Mouse (Mus musculus): ENCODE measurements around the gene Fgfr2. TPM values are rescaled to one million over a fixed set of nuclear protein-coding genes. Genes with fewer than 3 reads are reported as not detected.

Fgfr2 gene
- polyA plus RNA-seq, 1 experiment from 2014 or later = 169 TPM

DNA sequence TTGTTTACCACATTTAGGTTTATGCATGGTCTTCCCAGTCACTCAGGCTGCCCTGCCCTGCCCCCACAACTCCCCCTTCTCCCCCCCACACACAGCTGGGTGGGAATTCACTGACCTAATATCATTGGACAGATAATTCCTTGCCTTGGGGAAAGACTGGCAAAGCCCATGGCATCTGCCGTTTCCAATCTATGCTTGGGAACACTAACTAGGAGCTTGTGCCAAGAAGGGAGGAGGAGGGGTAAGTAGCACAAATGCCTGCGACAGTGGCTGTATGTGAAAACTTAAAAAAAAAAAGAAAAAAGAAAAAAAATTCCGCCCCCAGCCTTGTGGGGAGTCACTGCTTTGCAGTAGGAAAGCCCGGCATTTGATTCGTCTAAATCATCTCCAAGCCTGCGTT lies 56.4 kb downstream of the Fgfr2 start:
- Histone ChIP-seq H3K4me3 (ENCODE audit: low read depth, low read length) (no peak overlapping the region), H3K9ac (replicated peaks; ENCODE audit: low read depth, low read length) (no peak overlapping the region), H3K36me3 (ENCODE audit: control insufficient read depth, insufficient read depth, low read length) (peaks cover 20% of the 10 kb centered on the region), H3K27ac (ENCODE audit: low read length) (no peak overlapping the region), H3K9me3 (ENCODE audit: control insufficient read depth, low read depth, low read length) (no peaks in the 10 kb centered on the region), H3K4me2 (replicated peaks; ENCODE audit: low read depth, low read length) (no peak overlapping the region), H3K27me3 (ENCODE audit: control insufficient read depth, insufficient read depth, low read length) (no peaks in the 10 kb centered on the region), H3K4me1 (ENCODE audit: control insufficient read depth, insufficient read depth, low read length) (no peaks in the 10 kb centered on the region)
- no peak for ATAC-seq (ENCODE audit: insufficient number of reproducible peaks, insufficient read depth, low FRiP score, low read depth)
- 61% methylated on average over 6 of the region's 6 CpGs for WGBS

DNA sequence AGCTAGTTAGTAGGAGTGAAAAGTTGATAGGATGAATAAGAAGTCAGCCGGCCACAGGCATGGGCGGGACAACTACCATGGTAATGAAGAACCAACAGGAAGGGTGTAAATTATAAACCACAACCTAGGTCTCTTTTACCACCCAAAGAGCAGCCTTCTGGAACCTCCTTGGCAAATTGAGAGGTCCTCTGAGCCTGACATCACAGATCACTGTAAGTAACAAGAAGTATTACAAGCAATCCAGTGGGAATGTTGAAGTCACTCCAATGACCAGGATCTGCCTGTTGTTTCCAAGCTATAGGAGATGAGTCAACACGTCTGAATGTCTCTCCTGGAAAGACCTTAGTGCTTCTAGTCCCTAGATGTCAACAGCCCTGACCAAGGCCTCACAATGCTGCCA lies 61.1 kb downstream of the Fgfr2 start:
- H3K27ac ChIP-seq (ENCODE audit: low read length) = no peak overlapping the region
- no peak for ATAC-seq (ENCODE audit: insufficient number of reproducible peaks, insufficient read depth, low FRiP score, low read depth)
- 83% methylated on average over 3 of the region's 3 CpGs for WGBS
- H3K4me3 ChIP-seq (ENCODE audit: low read depth, low read length) = no peak overlapping the region
- H3K9me3 ChIP-seq (ENCODE audit: control insufficient read depth, low read depth, low read length) = no peaks in the 10 kb centered on the region
- H3K27me3 ChIP-seq (ENCODE audit: control insufficient read depth, insufficient read depth, low read length) = no peaks in the 10 kb centered on the region
- H3K4me1 ChIP-seq (ENCODE audit: control insufficient read depth, insufficient read depth, low read length) = peaks cover 15% of the 10 kb centered on the region
- peaks cover 6% of the 10 kb centered on the region for H3K36me3 ChIP-seq (ENCODE audit: control insufficient read depth, insufficient read depth, low read length)
- H3K4me2 ChIP-seq (replicated peaks; ENCODE audit: low read depth, low read length) = no peak overlapping the region
- H3K9ac ChIP-seq (replicated peaks; ENCODE audit: low read depth, low read length) = no peak overlapping the region

DNA sequence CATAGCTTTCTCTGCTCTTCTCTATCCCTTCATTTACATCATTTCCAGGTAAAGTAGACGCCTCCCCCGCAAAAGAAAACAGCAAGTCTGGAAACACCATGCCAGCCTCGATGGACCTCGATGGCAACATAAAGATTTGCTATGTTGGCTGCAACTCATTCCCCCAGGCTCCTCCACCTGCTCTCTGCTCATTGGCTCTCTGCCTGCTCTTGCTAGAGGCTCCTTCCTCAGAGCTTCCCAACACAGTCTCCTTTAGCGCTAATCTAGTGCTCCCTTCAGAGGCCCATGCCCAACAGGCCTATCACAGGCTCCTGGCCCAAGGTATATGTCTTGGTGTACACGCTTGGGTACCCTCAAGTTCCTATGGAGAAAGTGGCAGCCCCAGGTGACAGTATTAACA lies 63.0 kb downstream of the Fgfr2 start:
- Histone ChIP-seq H3K27me3 (ENCODE audit: control insufficient read depth, insufficient read depth, low read length) (no peaks in the 10 kb centered on the region), H3K9ac (replicated peaks; ENCODE audit: low read depth, low read length) (no peak overlapping the region), H3K36me3 (ENCODE audit: control insufficient read depth, insufficient read depth, low read length) (peaks cover 6% of the 10 kb centered on the region), H3K4me3 (ENCODE audit: low read depth, low read length) (no peak overlapping the region), H3K9me3 (ENCODE audit: control insufficient read depth, low read depth, low read length) (no peaks in the 10 kb centered on the region), H3K27ac (ENCODE audit: low read length) (no peak overlapping the region), H3K4me1 (ENCODE audit: control insufficient read depth, insufficient read depth, low read length) (peaks cover 15% of the 10 kb centered on the region), H3K4me2 (replicated peaks; ENCODE audit: low read depth, low read length) (no peak overlapping the region)
- WGBS = 90% methylated on average over 6 of the region's 6 CpGs
- ATAC-seq (ENCODE audit: insufficient number of reproducible peaks, insufficient read depth, low FRiP score, low read depth) = no peak

DNA sequence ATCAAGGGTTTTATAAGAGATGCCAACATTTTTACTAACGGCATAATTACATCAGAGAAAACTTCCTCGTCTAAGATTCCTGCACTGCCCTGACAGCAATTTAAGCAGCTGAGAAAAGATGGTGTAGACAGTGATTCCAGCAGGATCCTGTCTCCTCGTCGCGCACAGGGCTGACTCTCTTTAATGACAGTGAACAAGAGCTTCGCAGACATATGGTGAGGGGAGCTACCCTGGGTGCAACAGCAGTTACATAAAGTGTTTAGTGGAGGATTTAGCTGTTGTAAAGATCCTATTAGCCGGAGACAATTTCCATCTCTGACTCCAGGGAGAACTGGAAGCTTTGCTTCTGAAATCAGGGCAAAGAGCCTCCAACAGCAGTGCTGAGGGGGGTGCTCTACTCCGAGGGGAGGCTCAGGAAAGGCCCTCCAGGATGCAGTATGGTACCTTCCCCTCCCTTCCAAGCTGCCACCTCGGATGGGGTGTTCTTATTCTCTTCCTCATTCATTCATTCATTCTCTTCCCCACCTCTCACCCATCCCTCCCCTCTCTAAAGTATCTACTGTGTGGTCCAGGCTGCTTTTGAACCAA lies 63.5 kb downstream of the Fgfr2 start:
- H3K27ac ChIP-seq (ENCODE audit: low read length) = no peak overlapping the region
- ATAC-seq (ENCODE audit: insufficient number of reproducible peaks, insufficient read depth, low FRiP score, low read depth) = no peak
- H3K4me1 ChIP-seq (ENCODE audit: control insufficient read depth, insufficient read depth, low read length) = peaks cover 15% of the 10 kb centered on the region
- H3K9ac ChIP-seq (replicated peaks; ENCODE audit: low read depth, low read length) = no peak overlapping the region
- H3K27me3 ChIP-seq (ENCODE audit: control insufficient read depth, insufficient read depth, low read length) = no peaks in the 10 kb centered on the region
- no peak overlapping the region for H3K4me3 ChIP-seq (ENCODE audit: low read depth, low read length)
- no peaks in the 10 kb centered on the region for H3K9me3 ChIP-seq (ENCODE audit: control insufficient read depth, low read depth, low read length)
- no peak overlapping the region for H3K4me2 ChIP-seq (replicated peaks; ENCODE audit: low read depth, low read length)
- WGBS = 54% methylated on average over 9 of the region's 9 CpGs
- peaks cover 6% of the 10 kb centered on the region for H3K36me3 ChIP-seq (ENCODE audit: control insufficient read depth, insufficient read depth, low read length)

DNA sequence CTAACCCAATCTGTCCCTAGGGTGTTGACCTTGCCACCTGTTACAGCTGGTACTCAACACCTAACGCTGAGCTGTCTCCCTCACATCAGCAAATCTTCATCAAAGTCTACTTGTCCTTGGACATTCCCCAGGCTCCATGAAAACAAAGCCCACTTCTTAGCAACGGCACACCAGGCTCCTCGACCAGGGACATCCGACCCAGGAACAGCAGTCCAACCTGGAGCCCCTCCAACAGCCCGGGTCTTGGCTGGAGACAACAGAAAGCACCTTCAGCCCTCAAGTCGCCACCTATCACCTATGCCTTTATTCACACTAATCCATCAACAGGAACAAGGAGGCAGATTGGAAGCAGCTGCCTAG lies 64.0 kb downstream of the Fgfr2 start:
- Histone ChIP-seq H3K27me3 (ENCODE audit: control insufficient read depth, insufficient read depth, low read length) (no peaks in the 10 kb centered on the region), H3K9me3 (ENCODE audit: control insufficient read depth, low read depth, low read length) (no peaks in the 10 kb centered on the region), H3K27ac (ENCODE audit: low read length) (no peak overlapping the region), H3K4me2 (replicated peaks; ENCODE audit: low read depth, low read length) (no peak overlapping the region), H3K36me3 (ENCODE audit: control insufficient read depth, insufficient read depth, low read length) (peaks cover 1% of the 10 kb centered on the region; the same call in 1 of the 2 replicates), H3K4me1 (ENCODE audit: control insufficient read depth, insufficient read depth, low read length) (peaks cover 15% of the 10 kb centered on the region), H3K9ac (replicated peaks; ENCODE audit: low read depth, low read length) (no peak overlapping the region), H3K4me3 (ENCODE audit: low read depth, low read length) (no peak overlapping the region)
- WGBS = 60% methylated on average over 6 of the region's 6 CpGs
- no peak for ATAC-seq (ENCODE audit: insufficient number of reproducible peaks, insufficient read depth, low FRiP score, low read depth)

DNA sequence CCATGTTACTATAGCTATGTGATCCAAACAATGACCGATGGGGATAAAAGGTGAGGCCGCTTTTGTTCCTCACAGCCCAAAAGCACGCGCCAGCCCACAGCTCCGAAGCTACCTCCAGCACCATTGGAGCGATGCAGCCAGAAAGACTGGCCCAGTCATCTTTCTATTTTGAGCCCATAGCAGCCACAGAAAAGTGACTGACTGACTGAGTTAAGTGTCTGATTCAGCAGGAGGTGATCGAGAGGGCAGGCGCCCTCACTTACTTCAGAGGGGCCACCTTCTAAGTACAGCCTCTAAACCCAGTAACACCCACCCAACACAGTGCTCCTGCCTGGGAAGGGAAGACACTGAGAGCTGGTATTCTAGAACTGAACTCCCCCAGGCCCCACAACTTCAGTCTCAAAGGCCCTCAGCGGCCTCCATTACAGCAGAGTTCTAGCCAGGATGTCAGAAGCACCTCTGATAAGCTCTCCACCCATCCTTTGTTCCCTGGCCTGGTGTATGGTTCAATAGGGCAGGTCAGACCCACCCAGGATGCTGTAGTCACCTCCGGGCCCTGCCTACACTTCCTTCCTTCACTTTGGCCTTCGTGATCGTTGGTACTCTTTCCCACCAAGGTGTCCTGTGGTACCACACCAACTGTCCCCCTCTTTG lies 64.5 kb downstream of the Fgfr2 start:
- H3K27ac ChIP-seq (ENCODE audit: low read length) = no peak overlapping the region
- 86% methylated on average over 12 of the region's 12 CpGs for WGBS
- no peak for ATAC-seq (ENCODE audit: insufficient number of reproducible peaks, insufficient read depth, low FRiP score, low read depth)

DNA sequence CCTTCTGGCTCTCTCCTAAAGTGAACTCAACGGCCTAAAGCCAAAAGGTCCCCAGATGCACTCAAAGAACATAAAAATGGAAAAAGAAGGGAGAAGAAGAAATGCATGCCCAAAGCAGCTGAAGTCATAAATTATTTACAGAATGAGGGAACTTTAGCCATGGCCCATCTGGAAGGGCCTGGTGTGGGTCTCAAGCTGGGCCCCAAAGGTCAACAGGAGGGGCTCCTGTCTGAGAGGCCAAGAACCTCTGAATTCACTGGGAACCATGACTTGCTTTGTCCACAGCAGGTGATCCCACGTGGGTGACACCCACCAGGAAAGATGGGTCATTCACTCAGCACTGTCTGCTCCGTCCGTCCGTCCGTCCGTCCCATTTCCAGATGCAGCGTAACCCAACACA lies 66.2 kb downstream of the Fgfr2 start:
- WGBS = 92% methylated on average over 8 of the region's 8 CpGs
- Histone ChIP-seq H3K36me3 (ENCODE audit: control insufficient read depth, insufficient read depth, low read length) (no peaks in the 10 kb centered on the region; the same call in 1 of the 2 replicates), H3K4me1 (ENCODE audit: control insufficient read depth, insufficient read depth, low read length) (peaks cover 26% of the 10 kb centered on the region), H3K27me3 (ENCODE audit: control insufficient read depth, insufficient read depth, low read length) (no peaks in the 10 kb centered on the region), H3K4me3 (ENCODE audit: low read depth, low read length) (no peak overlapping the region), H3K9ac (replicated peaks; ENCODE audit: low read depth, low read length) (no peak overlapping the region), H3K27ac (ENCODE audit: low read length) (no peak overlapping the region), H3K4me2 (replicated peaks; ENCODE audit: low read depth, low read length) (no peak overlapping the region), H3K9me3 (ENCODE audit: control insufficient read depth, low read depth, low read length) (no peaks in the 10 kb centered on the region)
- no peak for ATAC-seq (ENCODE audit: insufficient number of reproducible peaks, insufficient read depth, low FRiP score, low read depth)

More for the DNA sequence above, 64.5 kb downstream of the Fgfr2 start:
- Histone ChIP-seq H3K4me3 (ENCODE audit: low read depth, low read length) (no peak overlapping the region), H3K9me3 (ENCODE audit: control insufficient read depth, low read depth, low read length) (no peaks in the 10 kb centered on the region), H3K36me3 (ENCODE audit: control insufficient read depth, insufficient read depth, low read length) (no peaks in the 10 kb centered on the region; the same call in 1 of the 2 replicates), H3K9ac (replicated peaks; ENCODE audit: low read depth, low read length) (no peak overlapping the region), H3K27me3 (ENCODE audit: control insufficient read depth, insufficient read depth, low read length) (no peaks in the 10 kb centered on the region), H3K4me1 (ENCODE audit: control insufficient read depth, insufficient read depth, low read length) (peaks cover 17% of the 10 kb centered on the region), H3K4me2 (replicated peaks; ENCODE audit: low read depth, low read length) (no peak overlapping the region)

DNA sequence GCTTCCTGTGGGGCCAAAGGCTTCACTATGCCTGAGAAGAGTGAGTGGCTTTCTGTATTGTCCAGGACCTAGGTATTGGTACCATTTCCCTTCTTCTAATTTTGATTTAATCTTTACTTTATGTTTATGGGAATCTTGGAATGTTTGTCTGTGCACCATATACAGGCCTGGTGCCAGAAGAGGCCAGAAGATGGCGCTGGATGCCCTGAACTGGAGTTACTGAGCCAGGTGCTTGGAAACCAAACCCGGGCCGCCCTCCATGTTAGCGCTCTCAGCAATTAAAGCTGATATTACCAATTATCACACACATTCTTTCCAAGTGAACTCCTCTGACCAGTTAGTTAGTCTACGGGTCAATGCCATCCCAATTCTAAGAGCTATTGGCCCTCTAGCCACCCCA lies 68.7 kb downstream of the Fgfr2 start:
- no peaks in the 10 kb centered on the region for H3K9me3 ChIP-seq (ENCODE audit: control insufficient read depth, low read depth, low read length)
- H3K27me3 ChIP-seq (ENCODE audit: control insufficient read depth, insufficient read depth, low read length) = no peaks in the 10 kb centered on the region
- no peak for ATAC-seq (ENCODE audit: insufficient number of reproducible peaks, insufficient read depth, low FRiP score, low read depth)
- H3K9ac ChIP-seq (replicated peaks; ENCODE audit: low read depth, low read length) = no peak overlapping the region
- H3K27ac ChIP-seq (ENCODE audit: low read length) = no peak overlapping the region
- H3K4me2 ChIP-seq (replicated peaks; ENCODE audit: low read depth, low read length) = no peak overlapping the region
- no peak overlapping the region for H3K4me3 ChIP-seq (ENCODE audit: low read depth, low read length)
- whole genome bisulfite sequencing = 94% methylated on average over 5 of the region's 5 CpGs
- H3K36me3 ChIP-seq (ENCODE audit: control insufficient read depth, insufficient read depth, low read length) = no peaks in the 10 kb centered on the region; the same call in 1 of the 2 replicates
- peaks cover 17% of the 10 kb centered on the region for H3K4me1 ChIP-seq (ENCODE audit: control insufficient read depth, insufficient read depth, low read length)

DNA sequence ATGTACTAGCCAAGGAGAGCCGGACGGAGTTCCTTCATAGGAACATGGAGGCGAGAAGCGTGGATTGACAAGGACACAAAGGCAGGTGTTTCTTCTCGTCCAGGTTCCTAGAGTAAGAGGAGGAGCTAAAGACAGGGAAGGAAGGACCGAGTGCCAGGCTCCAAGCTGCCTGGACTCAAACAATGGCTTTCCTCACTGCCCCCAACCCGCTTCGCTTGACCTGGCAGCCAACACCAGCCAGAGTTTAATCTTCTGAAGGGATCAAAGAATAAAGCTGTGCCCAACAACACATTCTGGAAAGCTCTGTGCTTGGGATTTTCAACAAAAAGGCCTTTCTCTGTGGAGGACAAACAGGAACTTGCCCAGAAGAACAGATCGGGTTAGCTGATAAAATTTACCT lies 69.4 kb downstream of the Fgfr2 start:
- no peaks in the 10 kb centered on the region for H3K27me3 ChIP-seq (ENCODE audit: control insufficient read depth, insufficient read depth, low read length)
- H3K36me3 ChIP-seq (ENCODE audit: control insufficient read depth, insufficient read depth, low read length) = no peaks in the 10 kb centered on the region; the same call in 1 of the 2 replicates
- WGBS = 78% methylated on average over 9 of the region's 9 CpGs
- ATAC-seq (ENCODE audit: insufficient number of reproducible peaks, insufficient read depth, low FRiP score, low read depth) = no peak
- H3K4me2 ChIP-seq (replicated peaks; ENCODE audit: low read depth, low read length) = no peak overlapping the region
- H3K27ac ChIP-seq (ENCODE audit: low read length) = no peak overlapping the region
- peaks cover 11% of the 10 kb centered on the region; the same call in 1 of the 2 replicates for H3K4me1 ChIP-seq (ENCODE audit: control insufficient read depth, insufficient read depth, low read length)
- no peaks in the 10 kb centered on the region for H3K9me3 ChIP-seq (ENCODE audit: control insufficient read depth, low read depth, low read length)
- no peak overlapping the region for H3K4me3 ChIP-seq (ENCODE audit: low read depth, low read length)
- H3K9ac ChIP-seq (replicated peaks; ENCODE audit: low read depth, low read length) = no peak overlapping the region

Data from stomach, embryonic 14.5 days (tissue).